Mouse (Mus musculus): ENCODE results near the gene Esr1. TPM values are rescaled to one million over a fixed set of nuclear protein-coding genes. Genes with fewer than 3 reads are reported as not detected.

Esr1 gene
- polyA plus RNA-seq, 1 experiment from 2014 or later = 0.54 TPM

GRCm38 (mm10) chr10:5029883-5030282 is 418.5 kb downstream of the Esr1 start:
- no peak overlapping the region for H3K9ac ChIP-seq (ENCODE audit: low read length)

GRCm38 (mm10) chr10:5032192-5033048 is 421.0 kb downstream of the Esr1 start:
- no peaks in the 10 kb centered on the region for H3K4me1 ChIP-seq (ENCODE audit: control insufficient read depth, insufficient read depth, low read length)
- H3K9ac ChIP-seq (ENCODE audit: low read length) = no peak overlapping the region
- no peak for ATAC-seq (ENCODE audit: insufficient read depth, low FRiP score)
- no peak overlapping the region for H3K27ac ChIP-seq (ENCODE audit: low read length)
- H3K9me3 ChIP-seq (replicated peaks; ENCODE audit: control insufficient read depth, low read length) = no peaks in the 10 kb centered on the region
- WGBS = 80% methylated on average over 15 of the region's 15 CpGs
- H3K36me3 ChIP-seq (ENCODE audit: control insufficient read depth, insufficient read depth, low read length) = no peaks in the 10 kb centered on the region
- no peak overlapping the region for H3K4me2 ChIP-seq (ENCODE audit: low read depth, low read length)
- no peaks in the 10 kb centered on the region for H3K27me3 ChIP-seq (ENCODE audit: control insufficient read depth, insufficient read depth, low read length)
- H3K4me3 ChIP-seq (replicated peaks; ENCODE audit: low read length) = no peak overlapping the region

More at GRCm38 (mm10) chr10:5029883-5030282, 418.5 kb downstream of the Esr1 start:
- no peak overlapping the region for H3K27ac ChIP-seq (ENCODE audit: low read length)
- H3K9me3 ChIP-seq (replicated peaks; ENCODE audit: control insufficient read depth, low read length) = no peaks in the 10 kb centered on the region
- no peak for ATAC-seq (ENCODE audit: insufficient read depth, low FRiP score)
- H3K36me3 ChIP-seq (ENCODE audit: control insufficient read depth, insufficient read depth, low read length) = no peaks in the 10 kb centered on the region
- no peaks in the 10 kb centered on the region for H3K27me3 ChIP-seq (ENCODE audit: control insufficient read depth, insufficient read depth, low read length)
- H3K4me1 ChIP-seq (ENCODE audit: control insufficient read depth, insufficient read depth, low read length) = no peaks in the 10 kb centered on the region
- no peak overlapping the region for H3K4me2 ChIP-seq (ENCODE audit: low read depth, low read length)
- no peak overlapping the region for H3K4me3 ChIP-seq (replicated peaks; ENCODE audit: low read length)
- 88% methylated on average over 1 of the region's 1 CpGs for WGBS

- WGBS = 68% methylated on average over 8 of the region's 8 CpGs
- Histone ChIP-seq H3K36me3 (ENCODE audit: control insufficient read depth, insufficient read depth, low read length) (peaks cover 14% of the 10 kb centered on the region), H3K9me3 (replicated peaks; ENCODE audit: control insufficient read depth, low read length) (no peaks in the 10 kb centered on the region), H3K4me2 (ENCODE audit: low read depth, low read length) (no peak overlapping the region), H3K27me3 (ENCODE audit: control insufficient read depth, insufficient read depth, low read length) (no peaks in the 10 kb centered on the region), H3K9ac (ENCODE audit: low read length) (no peak overlapping the region), H3K4me3 (replicated peaks; ENCODE audit: low read length) (no peak overlapping the region), H3K27ac (ENCODE audit: low read length) (no peak overlapping the region), H3K4me1 (ENCODE audit: control insufficient read depth, insufficient read depth, low read length) (no peaks in the 10 kb centered on the region)
- no peak for ATAC-seq (ENCODE audit: insufficient read depth, low FRiP score)
These were observed 429.9 kb downstream of the Esr1 start for GRCm38 (mm10) chr10:5041254-5041653.

GRCm38 (mm10) chr10:5044481-5044880 is 433.1 kb downstream of the Esr1 start:
- ATAC-seq (ENCODE audit: insufficient read depth, low FRiP score) = no peak
- 81% methylated on average over 8 of the region's 8 CpGs for WGBS
- Histone ChIP-seq H3K4me3 (replicated peaks; ENCODE audit: low read length) (no peak overlapping the region), H3K27ac (ENCODE audit: low read length) (no peak overlapping the region), H3K4me1 (ENCODE audit: control insufficient read depth, insufficient read depth, low read length) (no peaks in the 10 kb centered on the region), H3K4me2 (ENCODE audit: low read depth, low read length) (no peak overlapping the region), H3K36me3 (ENCODE audit: control insufficient read depth, insufficient read depth, low read length) (peaks cover 14% of the 10 kb centered on the region), H3K9ac (ENCODE audit: low read length) (no peak overlapping the region), H3K27me3 (ENCODE audit: control insufficient read depth, insufficient read depth, low read length) (no peaks in the 10 kb centered on the region), H3K9me3 (replicated peaks; ENCODE audit: control insufficient read depth, low read length) (no peaks in the 10 kb centered on the region)

GRCm38 (mm10) chr10:5045213-5045612 is 433.8 kb downstream of the Esr1 start:
- Histone ChIP-seq H3K9me3 (replicated peaks; ENCODE audit: control insufficient read depth, low read length) (no peaks in the 10 kb centered on the region), H3K4me3 (replicated peaks; ENCODE audit: low read length) (no peak overlapping the region), H3K4me1 (ENCODE audit: control insufficient read depth, insufficient read depth, low read length) (no peaks in the 10 kb centered on the region), H3K27ac (ENCODE audit: low read length) (no peak overlapping the region), H3K36me3 (ENCODE audit: control insufficient read depth, insufficient read depth, low read length) (peaks cover 14% of the 10 kb centered on the region), H3K27me3 (ENCODE audit: control insufficient read depth, insufficient read depth, low read length) (no peaks in the 10 kb centered on the region), H3K4me2 (ENCODE audit: low read depth, low read length) (no peak overlapping the region), H3K9ac (ENCODE audit: low read length) (no peak overlapping the region)
- no peak for ATAC-seq (ENCODE audit: insufficient read depth, low FRiP score)
- WGBS = 87% methylated on average over 7 of the region's 7 CpGs

- Histone ChIP-seq H3K4me3 (replicated peaks; ENCODE audit: low read length) (no peak overlapping the region), H3K9ac (ENCODE audit: low read length) (no peak overlapping the region), H3K27ac (ENCODE audit: low read length) (no peak overlapping the region), H3K4me2 (ENCODE audit: low read depth, low read length) (no peak overlapping the region), H3K27me3 (ENCODE audit: control insufficient read depth, insufficient read depth, low read length) (no peaks in the 10 kb centered on the region), H3K9me3 (replicated peaks; ENCODE audit: control insufficient read depth, low read length) (no peaks in the 10 kb centered on the region), H3K4me1 (ENCODE audit: control insufficient read depth, insufficient read depth, low read length) (no peaks in the 10 kb centered on the region), H3K36me3 (ENCODE audit: control insufficient read depth, insufficient read depth, low read length) (peaks cover 11% of the 10 kb centered on the region)
- 91% methylated on average over 5 of the region's 5 CpGs for WGBS
- ATAC-seq (ENCODE audit: insufficient read depth, low FRiP score) = no peak
These were observed 434.3 kb downstream of the Esr1 start for GRCm38 (mm10) chr10:5045671-5046070.

Other genes starting within 250 kb of the Esr1 start
- 11.7 and 12.8 TPM in 2 replicates for gene Zbtb2, start 223.5 kb upstream of the Esr1 start, polyA plus RNA-seq (2015; fragmentation: Nextera tagmentation; extraction: Ambion mirVana)
- gene Rmnd1, start 179.2 kb upstream of the Esr1 start, polyA plus RNA-seq (2015; fragmentation: Nextera tagmentation; extraction: Ambion mirVana) = 43.1 and 44.3 TPM in 2 replicates
- gene Armt1, start 179.1 kb upstream of the Esr1 start, polyA plus RNA-seq (2015; fragmentation: Nextera tagmentation; extraction: Ambion mirVana) = 15.3 and 16.3 TPM in 2 replicates
- 0.12 and 0.35 TPM in 2 replicates for gene Ccdc170, start 129.1 kb upstream of the Esr1 start, polyA plus RNA-seq (2015; fragmentation: Nextera tagmentation; extraction: Ambion mirVana)